Mouse (Mus musculus): ENCODE results near the gene Cd40lg.

- TF ChIP-seq POLR2A (IDR thresholded peaks at IDR 0.05; ENCODE audit: low read depth, low read length) (no peak), CTCF (conservative IDR thresholded peaks at IDR 0.05 in 1 of 2, IDR thresholded peaks at IDR 0.05 in 1 of 2; ENCODE audit: low read depth in 2 of 2, low read length in 2 of 2) (no peak), PAX5 (IDR thresholded peaks at IDR 0.05; ENCODE audit: low read length) (no peak), ELF1 (IDR thresholded peaks at IDR 0.05; ENCODE audit: low read depth, low read length) (no peak), MEF2A (IDR thresholded peaks at IDR 0.05; ENCODE audit: borderline replicate concordance, low read depth, low read length) (no peak), SMC3 (IDR thresholded peaks at IDR 0.05; ENCODE audit: low read depth, low read length) (no peak), RAD21 (IDR thresholded peaks at IDR 0.05; ENCODE audit: low read depth, low read length) (no peak), TBP (conservative IDR thresholded peaks at IDR 0.05; ENCODE audit: low read depth, low read length) (no peak), EP300 (IDR thresholded peaks at IDR 0.05; ENCODE audit: low read length) (no peak), MXI1 (IDR thresholded peaks at IDR 0.05; ENCODE audit: low read depth, low read length) (no peak), USF1 (IDR thresholded peaks at IDR 0.05; ENCODE audit: low read depth, low read length) (no peak)
Observed at GRCm38 (mm10) chrX:57216271-57216670, 4.3 kb downstream of the Cd40lg start.
